Mouse (Mus musculus) cerebellum, adult (tissue): ENCODE results near the gene Sinhcaf.

Experiments used
- ATAC-seq: cut with Nextera tagmentation; 2 replicates; pipeline ENCODE4 v1.9.2; 2017; ENCODE audit warnings: mild to moderate bottlenecking, moderate library complexity, mixed read lengths; ENCODE audit not compliant: insufficient number of reproducible peaks, low FRiP score, low TSS enrichment

The Sinhcaf gene

DNA sequence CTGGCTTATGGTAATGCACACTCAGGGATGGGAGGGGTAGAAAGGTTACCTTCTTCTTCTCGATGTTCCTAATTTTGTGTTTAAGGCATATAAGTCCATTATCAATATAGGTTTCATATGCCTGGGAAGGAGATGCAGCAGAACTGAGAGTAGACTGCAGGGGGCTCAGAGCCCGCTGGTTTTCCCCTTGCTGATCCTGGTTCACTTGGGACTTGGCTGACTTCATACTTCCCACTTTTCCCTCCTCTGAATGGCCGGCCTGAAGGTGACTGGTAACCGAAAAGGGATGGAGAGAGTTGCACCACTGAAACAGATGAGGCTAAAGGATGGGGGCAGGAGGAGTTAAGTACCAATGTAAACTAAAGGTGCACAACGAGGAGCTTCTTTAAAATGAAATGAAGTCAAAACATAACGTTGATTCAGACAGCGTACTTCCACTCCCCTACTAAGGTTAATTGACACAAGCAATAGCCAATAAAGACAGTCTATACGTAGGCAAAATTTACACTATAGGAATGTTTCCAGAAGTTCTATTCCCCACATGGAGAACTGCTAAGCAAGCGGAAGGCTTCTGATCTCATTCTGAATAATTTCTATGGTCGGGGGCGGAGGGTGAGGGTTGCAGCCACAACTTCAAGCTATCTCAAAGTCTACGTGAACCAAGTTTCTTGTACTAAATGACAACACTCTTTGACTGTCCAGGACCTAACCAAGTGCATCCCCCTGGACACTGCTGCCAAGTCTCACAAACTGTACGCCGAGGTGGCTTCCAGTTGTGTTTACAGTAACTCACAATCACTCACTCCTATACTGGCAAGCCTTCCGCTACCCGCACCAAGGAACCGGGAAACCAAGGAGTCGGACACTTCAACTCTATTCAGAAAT lies 51.1 kb downstream of the Sinhcaf start:
- no peak for ATAC-seq

DNA sequence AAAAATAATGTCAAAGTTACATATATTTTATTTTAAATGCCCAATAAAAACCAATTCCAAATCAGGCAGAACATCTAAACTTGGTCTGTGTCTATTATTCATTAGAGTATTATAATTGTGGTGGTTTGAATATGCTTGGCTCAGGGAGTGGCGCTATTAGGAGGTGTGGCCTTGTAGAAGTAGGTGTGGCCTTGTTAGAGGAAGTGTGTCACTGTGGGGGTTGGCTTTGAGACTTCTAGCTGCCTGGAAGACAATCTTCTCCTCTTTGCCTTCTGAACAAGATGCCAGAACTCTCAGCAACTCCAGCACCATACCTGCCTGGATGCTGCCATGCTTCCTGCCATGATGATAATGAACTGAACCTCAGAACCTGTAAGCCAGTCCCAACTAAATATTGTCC lies 72.4 kb downstream of the Sinhcaf start:
- ATAC-seq, result no peak
